Mouse (Mus musculus) retina, postnatal 7 days (tissue): Measurements from ENCODE around the gene Pigc.

Source experiments
- DNase-seq: peaks from one replicate; pipeline ENCODE4 v3.0.0-alpha.2; 2012; ENCODE audit warnings: low read depth, low spot score

Pigc gene

GRCm38 (mm10) chr1:161968589-161969407 lies at the start of gene Pigc:
Pigc (plus strand) TSS chr1:161969186.
- DNase-seq: peak; percentile 89

- DNase-seq: no peak
Observed at GRCm38 (mm10) chr1:161919594-161919993, 49.4 kb upstream of the Pigc start.

- DNase-seq: no peak
Observed at GRCm38 (mm10) chr1:161920475-161921454, 48.2 kb upstream of the Pigc start.

- no peak for DNase-seq
Observed at GRCm38 (mm10) chr1:161921928-161922327, 47.1 kb upstream of the Pigc start.

- DNase-seq: no peak
Observed at GRCm38 (mm10) chr1:161924321-161924720, 44.7 kb upstream of the Pigc start.

DNA sequence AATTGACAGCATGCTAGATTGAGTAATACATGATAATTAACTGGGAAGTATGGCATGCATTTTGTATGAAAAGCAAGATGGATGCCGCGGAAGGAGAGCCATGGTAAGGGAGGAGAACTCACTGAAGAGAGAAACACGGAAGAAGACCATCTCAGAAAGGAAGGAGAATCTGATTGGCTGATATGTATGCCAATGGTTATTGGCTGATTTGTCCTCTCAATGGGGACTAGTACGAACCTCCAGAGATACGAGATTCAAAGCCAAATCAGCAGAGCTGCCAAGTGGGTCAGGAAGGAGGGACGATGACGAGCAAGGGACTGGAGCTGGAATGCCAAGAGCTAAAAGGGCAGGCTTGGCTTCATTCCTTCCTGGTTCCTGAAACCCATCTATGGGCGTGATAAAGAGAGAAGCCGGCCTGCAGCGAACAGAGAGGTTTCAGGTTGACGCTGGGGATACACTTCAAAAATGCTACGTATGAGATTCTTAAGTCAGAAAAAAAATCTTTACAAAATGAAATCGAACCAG lies 43.6 kb upstream of the Pigc start:
- no peak for DNase-seq

DNA sequence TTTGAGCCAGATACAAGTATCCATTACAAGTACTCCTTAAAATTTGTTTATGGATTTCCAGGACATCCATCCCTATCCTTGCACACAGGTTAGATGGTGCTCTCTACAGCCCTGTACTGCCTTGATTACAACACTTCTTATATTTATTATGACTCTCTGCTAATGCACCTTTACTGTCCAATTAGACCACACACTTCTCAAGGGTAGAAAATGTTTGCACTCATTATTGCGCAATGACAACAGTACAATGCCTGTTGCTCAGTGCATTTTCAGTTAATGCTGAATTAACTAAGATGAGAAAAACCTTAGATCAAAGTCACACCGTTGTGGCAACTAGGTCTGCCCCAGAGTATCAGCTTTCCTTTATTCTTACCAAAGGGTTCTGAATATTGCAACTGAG lies 41.0 kb upstream of the Pigc start:
- no peak for DNase-seq

- DNase-seq: no peak
Observed at GRCm38 (mm10) chr1:161931313-161931712, 37.7 kb upstream of the Pigc start.

GRCm38 (mm10) chr1:161931817-161932216 lies 37.2 kb upstream of the Pigc start:
- no peak for DNase-seq

- no peak for DNase-seq
Observed at GRCm38 (mm10) chr1:161932286-161932685, 36.7 kb upstream of the Pigc start.

DNA sequence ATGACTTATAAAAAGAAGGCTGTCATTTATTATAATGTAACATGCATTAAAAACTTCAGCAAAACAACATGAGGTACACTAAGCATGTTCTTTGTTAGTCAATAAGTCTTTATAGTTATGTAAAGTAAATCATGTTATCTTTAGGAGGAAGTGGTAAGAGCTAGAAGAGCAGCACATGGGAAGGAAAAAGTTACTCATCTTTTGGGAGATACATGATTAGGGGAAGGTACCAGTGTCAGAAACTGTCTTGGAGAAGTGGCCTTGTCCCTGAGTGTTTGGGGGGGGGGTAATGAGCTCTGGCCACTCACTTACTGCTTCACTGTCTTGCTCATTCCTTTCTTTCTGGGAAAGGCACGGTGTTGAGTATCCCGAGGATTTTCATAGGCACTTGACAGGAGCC lies 26.9 kb upstream of the Pigc start:
- no peak for DNase-seq

DNA sequence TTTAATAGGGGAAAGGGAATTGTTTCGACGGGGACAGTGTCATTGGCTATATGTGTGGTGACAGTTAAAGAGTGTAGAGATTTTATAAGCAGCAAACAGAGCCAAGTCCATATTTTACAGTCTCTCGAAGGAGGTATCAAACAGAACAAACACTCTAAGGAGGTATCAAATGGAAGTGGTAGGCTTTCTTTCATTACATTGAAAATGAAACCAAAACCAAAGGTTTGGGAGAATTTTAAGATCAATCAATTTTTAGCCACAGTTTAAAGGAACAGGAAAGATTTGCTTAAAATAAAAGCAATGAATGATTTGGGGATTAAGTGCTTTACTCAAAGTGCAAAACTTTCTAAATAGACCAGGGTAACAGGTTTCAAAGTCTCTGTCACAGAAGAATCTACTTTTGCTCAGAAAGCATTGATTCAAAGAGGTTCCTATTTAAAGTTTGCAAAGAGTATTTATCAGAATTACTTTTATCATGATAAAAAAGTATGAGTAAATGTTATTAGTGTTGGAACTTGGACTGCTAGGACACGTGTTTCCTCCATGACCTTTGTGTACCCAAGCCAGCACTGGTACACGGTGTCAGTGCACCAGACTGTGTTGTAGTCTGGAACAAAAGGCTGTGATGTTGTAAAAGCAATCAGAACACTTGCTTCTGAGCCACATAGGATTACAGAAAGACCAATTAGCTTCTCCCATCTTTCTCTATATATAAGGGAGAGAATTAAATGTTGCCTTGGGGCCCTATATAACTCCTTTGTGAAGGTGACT lies 17.8 kb upstream of the Pigc start:
- DNase-seq: no peak

DNA sequence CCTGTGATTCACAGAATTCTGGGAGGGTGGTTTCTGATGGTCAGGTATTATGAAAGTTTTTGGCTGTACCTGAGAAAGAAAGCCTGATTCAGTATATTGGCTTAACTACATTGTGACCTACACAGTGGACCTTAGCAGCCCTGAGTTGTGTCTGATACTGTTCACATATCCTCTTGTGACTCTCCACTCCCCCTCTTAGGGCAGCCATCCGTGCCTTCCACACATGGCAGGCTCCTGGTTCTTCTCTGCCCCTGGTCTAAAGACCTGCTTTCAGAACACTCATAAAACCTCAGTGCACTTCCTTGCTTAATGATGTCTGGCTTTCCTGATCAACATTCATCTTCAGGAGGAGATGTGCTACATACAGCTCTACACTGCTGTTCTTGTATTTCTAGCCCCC lies 16.4 kb upstream of the Pigc start:
- DNase-seq: no peak

GRCm38 (mm10) chr1:161955846-161956245 lies 13.1 kb upstream of the Pigc start:
- DNase-seq: no peak

DNA sequence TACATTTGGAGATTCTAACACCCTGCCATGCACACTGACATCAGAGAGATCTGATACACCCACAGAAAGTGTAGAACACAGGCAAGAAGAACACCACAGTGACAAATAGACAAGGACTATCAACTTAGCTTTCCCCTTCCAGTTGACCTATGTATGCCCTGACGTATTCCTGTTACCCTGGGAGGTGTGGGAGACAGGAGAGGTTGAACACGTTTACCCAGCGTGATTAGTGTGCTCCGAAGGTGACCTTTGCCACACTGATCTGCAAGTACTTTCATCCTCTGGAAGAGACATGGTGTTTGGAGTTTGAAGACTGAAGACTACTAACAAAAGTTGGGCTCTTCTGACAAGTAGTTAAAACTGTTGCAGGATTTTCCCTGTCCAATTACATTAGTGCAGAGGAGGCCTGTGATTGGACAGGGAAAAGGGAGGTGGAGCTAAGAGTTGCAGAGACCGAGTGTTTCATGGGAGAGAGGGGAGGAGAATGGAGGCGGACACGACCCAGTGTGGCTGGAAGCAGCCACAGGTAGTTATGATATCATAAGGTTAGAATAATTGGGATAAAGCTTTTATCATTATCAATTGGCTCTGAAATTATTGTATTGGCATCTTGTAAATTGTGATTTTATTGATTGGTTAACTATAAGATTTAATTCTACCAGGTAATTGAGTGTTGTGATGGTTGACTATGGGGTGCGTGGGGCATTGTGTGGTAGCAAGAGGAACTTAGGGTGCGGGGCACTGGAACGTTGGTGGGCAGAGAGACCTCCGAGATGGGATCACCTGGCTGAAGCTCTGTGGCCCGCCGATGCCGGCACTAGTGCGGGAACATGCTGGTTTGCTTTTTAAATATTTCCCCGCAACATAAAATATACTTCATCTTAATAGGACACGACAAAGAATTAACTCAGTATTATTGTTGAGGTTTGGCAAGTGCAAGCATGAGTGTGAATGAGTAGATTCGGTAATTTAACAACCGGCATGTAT lies 10.7 kb upstream of the Pigc start:
- DNase-seq: no peak

- DNase-seq: no peak
Observed at GRCm38 (mm10) chr1:161962465-161963377, 6.3 kb upstream of the Pigc start.

DNA sequence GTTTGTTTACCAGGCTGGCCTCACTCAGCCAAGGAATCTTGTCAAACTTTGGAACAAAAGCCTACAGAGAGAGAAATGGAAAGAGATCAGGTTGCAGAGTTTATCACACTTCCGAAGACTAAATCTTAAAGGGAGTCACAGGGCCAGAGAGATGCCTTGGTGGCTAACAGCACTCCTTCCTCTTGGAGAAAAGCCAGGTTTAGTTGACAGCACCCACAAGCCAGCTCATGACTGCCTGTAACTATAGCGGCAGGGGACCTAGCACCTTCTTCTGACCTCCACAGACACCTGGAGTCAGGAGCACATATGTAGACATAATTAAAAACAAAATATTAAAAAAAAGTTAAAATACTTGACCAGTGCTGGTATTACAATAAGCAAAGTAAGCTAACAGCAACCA lies 1.1 kb upstream of the Pigc start:
- DNase-seq: no peak

GRCm38 (mm10) chr1:161970874-161971273 lies 1.9 kb downstream of the Pigc start:
- DNase-seq: no peak

GRCm38 (mm10) chr1:161972233-161972632 lies 3.2 kb downstream of the Pigc start:
- no peak for DNase-seq
